Mouse (Mus musculus): ENCODE measurements around the gene Nsun6.

Nsun6 gene

GRCm38 (mm10) chr2:14992531-14992930, 62.3 kb downstream of the Nsun6 start:
- no peak for DNase-seq (ENCODE audit: low spot score in 2 of 2)

DNA sequence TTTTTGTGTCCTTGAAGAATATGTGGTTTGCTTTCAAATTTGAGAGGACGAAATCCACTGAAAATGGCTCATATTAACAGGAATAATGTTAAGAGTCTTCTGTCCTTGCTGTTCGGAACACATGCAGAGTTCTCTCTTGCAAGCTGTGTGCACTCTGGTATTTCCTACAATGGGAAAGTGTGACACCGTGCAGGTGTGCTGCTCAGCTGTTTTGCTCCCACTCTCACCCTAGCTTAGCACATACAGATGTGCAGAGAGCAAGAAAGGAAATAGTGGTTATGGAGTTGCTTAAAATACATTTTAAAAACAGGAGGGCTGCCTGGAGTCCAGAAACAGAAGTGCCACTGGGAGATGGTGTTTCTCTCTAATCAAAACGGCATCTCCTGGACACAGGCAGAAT, 65.5 kb downstream of the Nsun6 start:
- DNase-seq (ENCODE audit: low spot score in 2 of 2) = no peak

DNA sequence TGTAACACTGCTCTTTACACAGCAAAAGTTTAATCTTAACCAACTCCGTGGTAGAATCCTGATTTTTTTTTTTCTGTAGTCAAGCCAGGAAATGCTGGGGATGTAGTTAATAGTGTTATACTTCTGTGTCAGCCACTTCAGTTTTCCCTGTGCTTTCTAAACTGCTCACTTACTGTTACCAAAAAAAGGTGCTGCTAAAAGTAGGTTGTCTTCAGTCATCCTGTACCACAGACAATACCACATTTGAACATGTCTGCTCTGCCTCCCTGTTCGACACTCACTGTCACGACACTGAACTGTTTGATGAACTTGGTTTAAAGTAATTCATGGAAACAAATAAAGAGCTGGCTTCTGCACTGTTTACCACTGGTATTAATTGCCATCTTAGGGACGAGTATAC, 66.4 kb downstream of the Nsun6 start:
- DNase-seq (ENCODE audit: low spot score in 2 of 2) = no peak

DNA sequence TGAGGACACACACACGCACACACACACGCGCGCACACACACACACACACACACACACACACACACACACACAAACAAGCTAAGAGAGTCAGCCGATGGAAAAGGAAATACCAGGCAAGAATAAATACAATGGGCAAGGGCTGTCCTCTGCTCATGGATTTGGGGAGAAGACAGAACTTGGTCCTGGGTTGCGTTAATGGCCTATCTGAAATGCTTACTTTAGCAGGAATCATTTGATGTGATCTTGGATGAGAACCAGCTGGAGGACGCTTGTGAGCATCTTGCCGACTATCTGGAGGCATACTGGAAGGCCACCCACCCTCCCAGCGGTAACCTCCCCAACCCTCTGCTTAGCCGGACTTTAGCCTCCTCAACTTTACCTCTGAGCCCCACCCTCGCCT, 70.8 kb downstream of the Nsun6 start:
- DNase-seq (ENCODE audit: low spot score in 2 of 2) = no peak

- no peak for DNase-seq (ENCODE audit: low spot score in 2 of 2)
Observed at GRCm38 (mm10) chr2:14961493-14961892, 93.4 kb downstream of the Nsun6 start.

DNA sequence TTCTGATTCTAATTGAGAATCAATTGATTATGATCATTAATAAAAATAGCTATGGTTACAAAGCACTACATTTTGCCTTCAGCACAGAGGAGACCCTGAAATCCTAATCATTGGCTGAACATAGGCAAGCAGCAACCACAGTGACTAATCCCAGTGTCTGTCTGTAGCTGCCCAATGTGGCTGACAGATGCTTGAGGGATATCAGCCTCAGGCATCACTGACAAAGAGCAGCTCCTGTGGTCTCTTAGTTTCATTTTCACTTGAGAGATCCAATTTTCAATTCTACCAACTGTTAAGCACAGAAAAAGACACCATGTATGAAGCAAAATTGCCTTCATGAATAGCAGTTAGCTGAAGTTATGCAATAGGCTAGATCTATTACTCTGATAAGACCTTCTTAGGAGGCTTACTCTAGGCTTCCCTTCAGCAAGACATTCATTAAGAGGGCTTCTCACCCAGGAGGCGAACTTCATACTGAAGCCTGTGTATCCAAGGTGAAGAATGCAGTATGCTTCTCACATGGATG, 93.8 kb downstream of the Nsun6 start:
- no peak for DNase-seq (ENCODE audit: low spot score in 2 of 2)

DNA sequence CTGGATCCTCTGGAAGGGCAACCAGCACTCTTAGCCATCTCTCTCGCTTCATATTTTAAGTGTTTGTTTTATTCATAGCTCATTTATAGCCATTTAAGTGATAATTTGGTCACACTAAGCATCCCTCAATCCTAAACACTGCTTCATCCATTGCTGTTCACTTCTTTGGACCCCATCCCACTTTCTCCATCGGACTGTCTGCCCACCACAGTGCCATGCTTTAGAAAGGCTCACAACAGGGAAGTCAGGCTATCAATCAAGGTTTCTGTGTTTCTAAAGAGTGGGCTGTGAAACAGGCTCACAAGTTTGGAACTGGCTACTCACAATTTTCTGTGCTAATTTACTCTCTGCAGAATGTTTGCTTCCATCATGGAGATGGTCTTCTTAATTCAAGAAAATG, 101.8 kb downstream of the Nsun6 start:
- DNase-seq (ENCODE audit: low spot score in 2 of 2) = no peak

Measured in spleen, postnatal 10 days (tissue).